Mouse (Mus musculus): ENCODE measurements around the gene Eme2.

Eme2 gene

DNA sequence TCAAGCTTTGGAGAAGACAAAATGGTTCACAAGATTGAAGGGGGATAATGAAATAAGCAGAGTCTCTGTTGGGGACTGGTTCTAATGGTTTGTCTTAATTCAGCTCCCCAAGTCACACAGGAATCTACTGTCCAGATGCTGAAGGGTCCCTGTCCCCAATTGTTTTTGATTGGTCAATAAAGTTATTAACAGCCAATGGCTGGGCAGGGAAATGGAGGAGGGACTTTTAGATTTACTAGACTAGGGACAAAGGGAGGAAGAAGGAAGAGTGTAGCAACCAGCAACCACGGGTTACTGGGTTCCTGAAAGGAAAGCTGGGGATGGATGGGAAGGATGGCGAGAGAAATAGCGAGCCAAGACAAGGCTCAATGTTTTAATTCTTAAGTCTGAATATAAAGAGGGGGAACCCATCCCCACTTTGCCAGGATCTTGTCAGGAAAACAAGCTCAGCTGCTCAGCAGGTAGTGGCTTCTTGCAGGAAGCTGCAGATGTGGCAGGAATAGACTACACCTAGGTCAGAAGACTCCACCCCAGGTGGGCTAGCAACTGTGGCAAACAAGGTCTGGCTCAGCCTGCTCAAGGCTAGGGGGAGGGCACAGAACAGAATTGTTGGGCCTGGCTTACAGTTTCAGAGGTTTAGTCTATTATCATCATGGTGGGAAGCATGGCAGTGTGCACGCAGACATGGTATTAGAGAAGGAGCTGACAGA, 21.0 kb downstream of the Eme2 start:
- DNase-seq, result no peak

DNA sequence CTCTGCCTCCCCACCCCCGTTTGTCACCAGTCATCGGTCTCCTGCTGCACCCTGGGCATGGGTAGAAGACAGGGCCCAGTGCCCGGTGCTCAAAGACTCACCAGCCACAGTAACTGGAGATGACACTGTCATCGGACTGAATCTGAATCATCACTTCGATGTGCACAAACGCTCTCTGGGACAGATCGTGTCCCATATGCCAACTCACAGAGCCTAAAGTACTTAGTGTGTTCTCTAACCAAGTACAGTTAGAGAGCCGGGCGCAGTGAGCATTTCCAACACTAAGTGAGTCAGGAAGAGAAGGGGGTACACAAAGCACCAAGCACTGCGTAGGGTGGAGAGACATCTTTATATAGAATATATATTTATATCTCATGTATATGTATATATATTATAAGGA, 27.0 kb downstream of the Eme2 start:
- no peak for DNase-seq

DNA sequence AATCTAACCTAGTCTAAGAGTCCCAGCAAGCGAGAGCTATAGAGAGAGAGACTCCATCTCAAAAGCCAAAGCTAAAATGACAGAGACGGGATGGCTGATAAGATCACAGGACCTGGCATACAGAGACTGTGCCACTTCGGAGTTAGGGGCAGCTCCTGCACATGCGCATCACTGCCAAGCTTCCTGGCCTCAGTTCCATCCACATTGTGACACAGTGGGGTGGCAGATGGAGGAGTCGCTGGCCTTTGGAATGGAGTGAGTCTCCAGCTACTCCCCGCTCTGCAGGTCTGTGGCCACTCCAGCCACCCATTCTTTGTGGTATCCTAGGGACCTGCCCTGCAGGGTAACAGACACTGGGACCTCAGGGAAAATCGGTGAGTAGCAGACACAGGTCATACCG, 29.1 kb downstream of the Eme2 start, which contains the start of gene Igfals:
Gene Igfals, plus strand, starts transcription at position 222 of the 400 bp plus-strand sequence.
- no peak for DNase-seq

DNA sequence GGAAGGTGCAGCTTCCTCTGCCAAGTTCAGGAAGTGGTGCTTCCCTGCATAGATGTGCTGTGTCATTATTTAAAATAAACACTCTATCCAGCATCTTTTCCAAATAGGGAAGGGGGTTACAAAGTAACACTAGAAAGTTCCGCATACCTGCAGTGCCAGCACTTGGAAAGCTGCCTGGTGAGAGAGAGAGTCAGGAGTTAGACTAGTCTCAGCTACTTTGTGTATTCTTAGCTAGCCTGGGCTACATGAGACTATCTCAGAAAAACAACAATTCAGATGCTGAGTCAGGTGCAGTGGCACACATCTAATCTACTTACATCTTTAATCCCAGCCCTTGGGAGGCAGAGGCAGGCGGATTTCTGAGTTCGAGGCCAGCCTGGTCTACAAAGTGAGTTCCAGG, 33.1 kb downstream of the Eme2 start:
- no peak for DNase-seq

DNA sequence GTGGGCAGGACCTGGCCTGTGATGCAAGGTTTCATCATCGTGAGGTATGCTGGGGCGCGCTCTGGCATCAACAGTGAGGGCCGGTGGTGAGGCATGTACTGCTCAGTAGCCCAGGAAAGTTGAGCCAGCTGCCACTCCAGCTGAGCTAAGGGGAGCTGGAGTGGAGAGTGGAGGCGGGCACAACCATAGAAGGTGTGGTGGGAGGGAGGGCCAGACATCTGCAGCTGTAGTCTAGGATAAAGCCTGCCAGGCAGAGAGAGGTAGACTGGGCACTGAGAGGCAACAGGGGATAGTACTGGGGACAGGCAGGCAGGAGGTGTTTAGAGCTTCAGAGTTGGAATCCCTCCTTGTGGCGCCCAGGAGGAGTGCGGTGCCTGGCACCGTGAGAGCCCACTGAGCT, 34.8 kb downstream of the Eme2 start:
- no peak for DNase-seq

DNA sequence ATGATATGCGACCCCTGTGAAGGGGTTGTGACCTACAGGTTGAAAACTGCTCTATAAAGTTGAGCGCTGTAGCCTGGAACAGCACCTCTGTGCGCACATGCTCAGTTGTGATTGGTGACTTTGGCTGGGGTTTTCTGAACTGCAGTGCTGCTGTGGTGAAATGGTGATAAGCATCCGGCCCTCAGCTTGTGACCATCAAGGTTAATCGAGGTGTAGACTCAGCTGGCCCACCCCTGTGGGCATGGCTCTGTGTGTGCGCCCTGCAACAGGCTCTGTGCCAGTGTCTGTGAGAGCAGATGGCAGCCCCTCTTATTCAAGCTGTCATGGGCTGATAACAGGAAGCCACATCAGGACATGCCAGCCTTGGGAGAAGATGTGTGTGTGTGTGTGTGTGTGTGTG, 35.9 kb downstream of the Eme2 start:
- DNase-seq, result no peak

DNA sequence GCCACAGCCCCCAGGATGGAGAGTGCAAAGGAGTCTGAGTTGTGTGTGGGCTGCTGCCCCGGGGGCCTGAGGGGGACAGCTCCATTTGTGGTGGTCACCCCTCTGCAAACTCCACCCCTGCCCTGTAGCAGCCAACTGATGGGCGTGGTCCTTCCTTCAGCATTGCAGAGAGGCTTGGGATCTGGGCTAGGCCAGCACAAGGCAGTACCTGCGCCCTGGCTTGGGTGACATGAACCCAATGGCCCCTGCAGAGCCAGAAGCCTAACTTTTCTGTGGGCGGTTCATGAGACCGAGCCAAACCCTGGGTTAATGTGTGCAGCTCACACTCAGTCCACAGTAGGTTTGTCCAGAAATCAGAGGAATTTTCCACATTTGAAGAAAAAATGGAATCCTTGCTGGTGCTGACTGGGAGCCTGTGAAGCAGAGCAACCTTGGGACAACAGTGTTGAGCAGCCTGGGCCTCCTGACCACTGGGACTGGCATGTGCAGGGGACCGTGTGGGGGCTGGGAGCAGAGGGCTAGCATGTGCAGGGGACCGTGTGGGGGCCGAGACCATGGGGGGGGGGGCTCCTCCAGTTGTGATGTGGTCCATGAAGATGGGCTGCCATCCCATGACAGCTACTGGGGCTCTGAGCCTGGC, 36.9 kb downstream of the Eme2 start:
- DNase-seq, result no peak

DNA sequence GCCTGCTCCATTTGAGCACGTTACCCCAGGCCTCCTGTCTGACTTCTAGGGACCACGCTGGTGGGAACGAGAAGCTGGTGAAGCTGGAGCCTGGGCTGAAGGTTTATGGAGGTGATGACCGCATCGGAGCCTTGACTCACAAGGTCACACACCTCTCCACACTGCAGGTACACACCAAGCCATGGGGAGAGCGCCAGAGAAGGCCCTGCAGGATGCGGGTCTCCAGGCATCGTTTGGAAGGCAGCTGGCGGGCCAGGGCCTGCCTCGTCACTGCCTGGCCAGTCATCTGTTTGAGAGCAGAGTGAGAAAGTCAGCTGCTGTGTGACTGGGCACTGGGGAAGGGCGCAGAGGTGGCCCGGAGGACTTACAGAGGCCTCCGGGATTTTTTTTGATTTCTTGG, 38.3 kb downstream of the Eme2 start:
- DNase-seq, result no peak

DNA sequence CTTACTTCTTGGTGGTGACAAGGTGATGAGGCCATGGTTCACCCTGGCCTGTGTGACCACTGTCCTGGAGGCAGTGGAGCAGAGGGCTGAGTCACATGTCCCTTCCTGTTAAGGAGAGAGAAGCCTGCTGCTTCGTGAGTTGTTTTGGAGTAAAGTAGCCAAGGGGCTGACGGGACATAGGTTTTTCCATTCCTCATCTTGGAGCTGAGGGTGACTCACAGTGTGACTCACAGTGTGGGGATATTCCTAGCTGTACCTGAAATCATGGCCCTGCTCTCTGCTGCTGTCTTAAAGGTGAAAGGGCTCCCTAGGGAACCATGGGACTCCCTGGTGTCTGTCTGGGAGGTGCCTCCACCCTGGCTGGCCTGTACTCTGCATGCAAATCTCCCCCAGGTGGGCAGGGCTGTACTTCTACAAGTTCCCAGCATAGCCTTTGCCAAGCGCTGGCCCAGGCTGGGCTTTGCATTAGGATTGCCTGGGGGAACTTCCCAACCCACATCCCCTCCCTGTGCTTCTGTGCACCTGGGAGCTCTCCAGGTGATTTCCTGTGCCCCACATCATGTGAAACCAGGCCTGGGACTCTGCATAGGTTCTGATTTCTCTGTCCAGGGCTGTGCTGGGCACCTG, 38.9 kb downstream of the Eme2 start:
- DNase-seq, result no peak

DNA sequence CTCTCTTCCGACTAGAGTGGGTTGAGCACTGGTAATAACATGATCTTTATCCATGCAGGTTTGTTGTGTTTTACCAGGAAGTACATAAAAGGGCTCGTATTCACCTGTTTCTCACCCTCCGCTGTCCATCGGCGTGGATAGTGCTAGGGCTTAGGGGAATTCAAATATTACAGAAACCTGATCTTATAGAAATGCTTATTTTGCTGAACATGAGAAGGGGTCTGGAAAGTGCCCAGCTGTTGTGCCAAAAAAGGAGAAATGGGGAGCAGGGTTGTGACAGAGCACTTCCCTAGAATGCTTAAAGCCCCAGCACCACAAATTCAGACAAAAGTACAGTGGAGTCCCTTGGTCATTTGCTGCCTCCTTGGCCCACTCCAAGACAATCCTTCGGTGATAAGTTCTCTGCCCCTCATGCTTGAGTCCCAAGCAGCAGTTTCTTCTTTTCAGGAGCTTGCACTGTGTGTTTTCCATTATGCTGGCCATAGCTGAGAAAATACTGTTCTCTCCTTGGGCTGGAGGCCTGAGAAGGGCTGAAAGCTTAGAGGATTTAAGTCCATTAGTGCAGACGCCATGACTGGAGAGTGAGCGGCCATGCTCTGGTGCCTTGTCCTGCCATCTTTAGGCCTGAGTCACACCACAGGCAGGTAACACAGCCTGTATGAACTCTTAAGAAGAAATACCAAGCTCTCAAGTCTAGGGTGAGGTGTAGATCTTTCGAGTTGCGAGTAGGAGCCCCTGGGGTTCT, 43.3 kb downstream of the Eme2 start:
- no peak for DNase-seq

DNA sequence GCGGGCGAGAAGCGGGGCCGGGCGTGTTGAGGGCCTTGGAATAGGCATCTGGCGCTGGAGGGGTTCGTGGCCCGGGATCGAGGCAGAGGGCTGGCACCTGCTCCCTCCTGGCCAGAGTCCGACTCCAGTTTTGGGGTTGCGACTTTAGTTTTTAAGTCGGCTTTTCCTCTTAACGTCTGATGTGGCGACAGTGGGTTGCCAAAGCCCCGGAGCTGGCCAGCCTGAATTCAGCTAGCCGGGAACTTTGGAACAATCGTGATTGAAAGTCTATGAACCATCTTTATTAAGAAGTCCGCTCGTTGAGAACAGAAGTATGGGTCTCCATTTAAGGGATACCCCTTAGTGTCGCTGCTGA, 44.1 kb downstream of the Eme2 start:
- DNase-seq, result no peak

DNA sequence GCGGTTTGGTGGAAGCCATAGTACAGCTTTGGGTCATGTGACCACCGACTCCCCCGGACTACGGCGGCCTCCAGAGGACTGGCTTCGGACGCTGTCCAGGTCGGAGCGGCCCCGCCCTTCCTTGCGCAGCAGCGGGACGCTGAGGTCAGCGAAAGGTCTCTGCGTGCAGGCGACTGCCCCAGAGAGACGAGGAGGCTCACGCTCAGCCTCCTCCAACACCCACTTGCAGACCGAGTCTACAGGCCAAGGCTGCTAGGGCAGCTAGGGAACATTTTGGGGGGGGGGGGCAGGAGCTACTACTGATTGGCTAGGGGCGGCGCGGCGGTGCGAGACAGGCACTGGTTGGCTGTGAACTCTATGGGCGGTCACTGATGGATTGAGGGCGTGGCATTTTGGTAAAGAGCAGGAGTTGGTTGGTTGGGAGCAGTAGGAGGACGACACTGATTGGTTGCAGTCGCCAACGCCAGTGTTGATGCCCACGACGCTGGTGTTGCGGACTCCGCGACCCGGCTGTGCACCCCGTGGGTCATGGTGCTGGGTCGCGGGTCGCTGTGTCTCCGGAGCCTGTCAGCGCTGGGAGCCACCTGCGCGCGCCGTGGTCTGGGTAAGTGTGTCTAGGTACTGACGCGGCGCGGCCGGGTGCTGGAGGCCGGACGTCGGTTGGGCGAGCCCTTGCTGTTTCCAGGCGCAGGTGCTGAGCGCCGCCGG, 44.7 kb downstream of the Eme2 start, which contains the start of gene Fahd1:
Gene Fahd1, minus strand, starts transcription at position 300 of the 708 bp plus-strand sequence.
- DNase-seq, result peak; percentile 91

DNA sequence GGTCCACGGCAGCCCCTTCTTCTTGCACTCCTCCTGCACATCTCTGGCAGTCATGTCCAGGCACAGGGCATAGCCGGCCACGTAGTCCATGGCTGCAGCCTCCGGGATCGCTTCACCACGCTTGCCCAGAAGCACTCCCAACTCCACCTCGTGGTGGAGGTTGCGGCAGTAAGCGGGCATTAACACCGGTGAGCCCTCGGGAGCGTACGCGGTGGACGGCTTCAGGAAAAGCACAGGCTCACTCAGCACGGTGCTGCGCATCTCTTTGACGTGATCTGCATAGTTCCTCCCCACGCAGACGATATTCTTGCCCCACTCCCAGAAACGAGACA, 45.2 kb downstream of the Eme2 start:
- no peak for DNase-seq

DNA sequence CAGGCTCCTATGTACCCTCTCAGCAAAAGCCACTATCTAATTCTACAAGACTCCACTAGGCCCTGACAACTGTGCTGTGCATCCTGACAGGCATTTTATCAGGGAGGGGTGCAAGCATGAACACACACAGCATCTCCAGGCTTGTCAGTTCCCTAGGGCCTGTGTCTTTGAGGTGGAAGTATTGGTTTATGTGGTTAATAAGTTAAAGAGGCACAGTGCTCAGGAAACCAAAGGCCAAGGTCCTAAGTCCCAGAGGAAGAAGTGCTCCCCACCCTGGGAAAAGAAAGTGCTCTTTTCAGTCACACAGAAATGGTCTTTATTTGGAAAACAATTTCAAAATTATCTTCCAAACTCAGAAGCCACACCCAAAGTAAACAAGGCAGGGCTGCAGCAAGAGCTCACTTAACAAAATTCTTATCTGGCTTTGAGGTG, 46.3 kb downstream of the Eme2 start:
- DNase-seq, result no peak

DNA sequence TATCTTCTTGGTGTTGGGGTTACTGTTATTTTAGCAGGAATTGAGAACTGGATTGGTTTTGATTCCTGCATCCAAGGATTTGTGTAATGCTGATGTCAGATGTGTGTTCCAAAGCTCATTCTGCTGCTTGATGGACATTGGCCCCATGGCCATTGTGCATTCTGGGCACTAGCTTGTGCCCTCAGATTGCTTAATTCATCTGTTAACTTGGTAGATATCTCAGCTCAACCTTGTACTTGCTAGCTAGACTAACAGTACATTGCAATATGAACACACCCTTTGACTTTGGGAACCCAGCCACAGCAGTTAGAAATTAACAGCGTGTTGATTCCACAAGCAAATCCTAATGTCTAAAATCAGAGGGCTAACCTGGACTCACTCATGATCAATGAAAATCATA, 47.5 kb downstream of the Eme2 start:
- no peak for DNase-seq

DNA sequence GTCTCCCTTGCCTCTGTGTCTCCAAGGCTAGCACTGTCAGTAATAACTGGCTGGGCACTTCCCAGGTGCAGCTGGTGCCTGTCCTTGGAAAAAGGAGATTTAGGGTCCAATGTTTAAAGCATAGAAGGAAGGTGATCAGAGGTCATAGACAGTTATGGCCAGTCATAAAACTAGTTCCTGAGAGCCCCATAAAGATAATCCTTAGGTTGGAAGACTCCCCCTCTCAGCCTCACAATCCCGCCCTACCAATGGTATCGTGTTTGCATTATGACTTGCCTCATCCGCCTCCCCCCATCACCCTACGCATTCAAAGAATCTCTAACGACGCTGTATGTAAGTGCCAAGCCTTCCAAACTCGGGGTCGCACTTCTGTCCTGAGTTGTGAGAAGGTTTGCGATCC, 50.4 kb downstream of the Eme2 start:
- no peak for DNase-seq

DNA sequence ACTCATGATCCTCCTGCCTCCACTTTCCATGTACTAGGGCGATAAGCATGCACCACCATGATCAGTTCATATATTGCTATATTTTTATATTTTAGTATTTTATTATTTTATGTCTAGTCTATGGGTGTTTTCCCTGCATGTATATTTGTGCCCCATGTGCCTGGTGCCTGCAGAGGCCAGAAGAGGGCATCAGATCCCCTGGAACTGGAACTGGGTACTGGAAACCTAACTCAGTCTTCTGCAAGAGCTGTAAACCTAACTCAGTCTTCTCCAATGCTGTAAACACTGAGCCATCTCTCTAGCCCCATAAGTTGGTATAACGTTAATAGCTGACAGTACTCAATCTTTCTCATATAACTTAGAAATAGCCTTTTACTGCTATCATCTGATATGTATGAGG, 52.3 kb downstream of the Eme2 start:
- DNase-seq, result peak; percentile 23

DNA sequence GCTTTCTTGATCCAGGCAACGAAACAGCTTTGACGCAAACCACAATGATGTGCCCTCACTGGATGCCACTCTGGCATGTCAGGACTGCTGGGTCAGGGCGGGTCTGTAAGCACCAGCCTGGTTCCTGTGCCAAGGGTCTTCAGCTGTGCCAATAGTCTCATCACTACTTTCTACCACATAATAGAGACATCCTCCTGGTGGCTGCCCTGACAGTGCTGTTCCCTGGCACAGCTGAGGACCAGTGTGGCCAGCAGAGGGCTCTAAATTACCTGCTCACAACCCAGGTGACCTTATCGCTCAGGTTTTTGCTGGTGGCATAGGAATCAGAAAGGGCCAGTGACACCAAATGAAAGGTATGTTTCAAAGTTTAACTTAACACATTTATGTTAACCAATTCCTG, 53.8 kb downstream of the Eme2 start:
- DNase-seq, result peak; percentile 68

DNA sequence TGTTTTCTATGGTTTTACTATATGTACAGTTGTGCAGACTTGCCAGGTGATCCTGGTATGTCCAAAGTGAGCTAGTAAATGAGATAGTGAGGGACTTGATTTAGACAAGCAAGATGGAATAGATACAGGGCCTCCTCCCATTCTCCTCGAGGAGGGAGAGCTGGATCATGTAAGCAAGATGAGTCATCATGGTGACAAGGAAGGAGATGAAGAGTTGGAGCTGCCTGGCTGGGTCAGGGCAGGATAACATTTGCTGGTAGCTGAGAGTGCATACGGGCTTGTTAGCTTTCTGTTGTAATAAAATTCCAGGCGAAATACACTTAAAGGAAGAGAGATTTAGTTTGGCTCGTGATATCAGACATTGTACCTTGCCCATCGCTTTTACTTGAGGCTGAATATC, 54.5 kb downstream of the Eme2 start:
- no peak for DNase-seq

DNA sequence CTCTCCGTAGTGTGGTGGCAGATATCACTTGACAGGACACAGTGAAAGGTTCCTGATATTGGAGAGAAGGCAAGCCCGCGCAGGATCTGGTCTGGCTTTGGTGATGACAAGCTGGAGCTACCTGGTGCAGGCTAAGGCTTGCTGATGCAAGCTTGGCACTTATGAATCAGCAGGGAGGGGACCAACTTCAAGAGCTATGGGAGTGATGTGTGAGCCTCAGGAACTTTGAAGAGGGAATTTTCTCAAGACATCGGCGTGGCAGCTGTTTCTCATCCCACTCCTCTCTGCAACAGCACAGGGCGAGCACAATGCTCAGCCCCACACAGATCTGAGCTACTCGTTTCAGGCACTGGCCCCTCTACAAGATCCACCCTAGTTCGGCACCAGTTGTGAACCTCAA, 55.0 kb downstream of the Eme2 start, which contains the start of gene Hagh:
Gene Hagh, plus strand, starts transcription at position 302 of the 400 bp plus-strand sequence.
- DNase-seq, result no peak

All from thymus, postnatal 4 days (tissue).